Mouse (Mus musculus): Measurements from ENCODE around the gene 1700020A23Rik.

DNA sequence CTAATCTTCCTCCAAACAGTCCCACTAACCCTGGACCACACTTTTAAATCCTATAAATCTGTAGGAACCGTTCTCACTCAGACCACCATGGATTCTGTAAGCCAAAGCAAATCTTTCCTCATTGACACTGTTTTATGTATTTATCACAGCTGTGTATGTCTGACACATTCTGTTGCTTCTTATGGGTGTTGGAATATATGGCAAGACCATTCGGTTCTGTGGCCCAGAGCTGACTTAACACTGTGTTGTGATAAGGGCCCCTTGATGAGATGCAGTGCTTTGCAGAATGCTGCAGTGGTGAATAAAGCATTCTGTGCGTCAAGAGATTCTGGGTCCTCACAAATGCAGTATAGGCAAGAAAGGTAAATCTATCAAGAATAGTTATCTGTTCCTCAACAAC is 27.1 kb downstream of the 1700020A23Rik start:
- TF ChIP-seq CTCF (IDR thresholded peaks at IDR 0.05; ENCODE audit: borderline replicate concordance, control insufficient read depth, extremely low read depth, insufficient read depth, low read length, poor library complexity): no peak
- TF ChIP-seq POLR2A (IDR thresholded peaks at IDR 0.05; ENCODE audit: control insufficient read depth, extremely low read depth, insufficient read depth, low read length, poor library complexity): no peak
